Mouse (Mus musculus) midbrain, embryonic 10.5 days (tissue): ENCODE data around the gene Syap1. TPM values are rescaled to one million over a fixed set of nuclear protein-coding genes. Genes with fewer than 3 reads are reported as not detected.
A peak's percentile ranks its signal among the peaks of the same experiment; 100 is the strongest.

Source experiments
- DNase-seq: peaks from one replicate; pipeline ENCODE4 v3.0.0-alpha.2; 2017; ENCODE audit warnings: low spot score
- H3K27ac ChIP-seq: fragments of 300-500 bp; sonication (generic); replicated peaks from 2 replicates; pipeline ENCODE4 v1.5.1; 2016; ENCODE audit warnings: mild to moderate bottlenecking
- H3K27me3 ChIP-seq: fragments of 300-500 bp; sonication (generic); 2 replicates; pipeline ENCODE4 v1.6.1; 2016; ENCODE audit warnings: low read depth, mild to moderate bottlenecking; ENCODE audit not compliant: poor library complexity, severe bottlenecking
- H3K36me3 ChIP-seq: fragments of 300-500 bp; sonication (generic); 2 replicates; pipeline ENCODE4 v1.6.1; 2016; ENCODE audit warnings: mild to moderate bottlenecking, moderate library complexity
- H3K4me1 ChIP-seq: fragments of 300-500 bp; sonication (generic); 2 replicates; pipeline ENCODE4 v1.6.1; 2016
- H3K4me3 ChIP-seq: fragments of 300-500 bp; sonication (generic); 2 replicates; pipeline ENCODE4 v1.5.1; 2016; ENCODE audit warnings: mild to moderate bottlenecking, moderate library complexity
- H3K9me3 ChIP-seq: fragments of 300-500 bp; sonication (generic); replicated peaks from 2 replicates; pipeline ENCODE4 v1.6.1; 2016; ENCODE audit warnings: mild to moderate bottlenecking
- WGBS: fragments of 180-500 bp; shearing (Covaris S2); methylation state at CpG from one replicate; pipeline ENCODE4 v1.1.7; 2016; 5-methylcytosine and 5-hydroxymethylcytosine counted together
- microRNA counts: library from miRNA; unstranded; fragments of <30 nt; microRNA quantifications from one replicate; lab custom pipeline; 2017
- microRNA-seq: library from miRNA; unstranded; fragments of <30 nt; microRNA quantifications from one replicate; pipeline ENCODE4, GENCODE M21; 2017
- polyA plus RNA-seq: library from polyadenylated mRNA; unstranded; fragments of >200 nt; fragmentation: Nextera tagmentation; extraction: Ambion mirVana; gene quantifications from 2 replicates; pipeline ENCODE4 v1.2.1, GENCODE M21; 2016

Gene Syap1
- polyA plus RNA-seq, 1 experiment from 2014 or later: 25.7 TPM

GRCm38 (mm10) chrX:162828016-162828415, 60.2 kb downstream of the Syap1 start:
- H3K4me1 ChIP-seq: peaks cover 18% of the 10 kb centered on the region
- H3K27ac ChIP-seq: no peak overlapping the region

More at GRCm38 (mm10) chrX:162828016-162828415, 60.2 kb downstream of the Syap1 start:
- peak overlapping the region; percentile 70 for H3K4me3 ChIP-seq
- DNase-seq: no peak
- WGBS: 50% methylated on average over 6 of the region's 6 CpGs
- H3K9me3 ChIP-seq: no peaks in the 10 kb centered on the region
- peaks cover 29% of the 10 kb centered on the region for H3K27me3 ChIP-seq
- no peaks in the 10 kb centered on the region for H3K36me3 ChIP-seq

MicroRNAs encoded within 50 kb of the gene (microRNA counts, 519-probe panel; counts per million panel counts)
- microRNA mmu-miR-3473 (lab: Ali Mortazavi, UCI): not detected

Small RNA genes lying within 50 kb of the gene (microRNA-seq; reads per million reads assigned to microRNA genes)
- not detected for gene Mir3473a

Other genes with a start within 250 kb of the Syap1 start
- 0.29 and 0.31 TPM in 2 replicates for gene Reps2, start 244.8 kb downstream of the Syap1 start, polyA plus RNA-seq
- 384 and 412 TPM in 2 replicates for gene Rbbp7, start 128.0 kb downstream of the Syap1 start, polyA plus RNA-seq
- gene Txlng, start 59.0 kb downstream of the Syap1 start, polyA plus RNA-seq: 14.5 and 14.6 TPM in 2 replicates
- gene Ctps2, start 12.8 kb upstream of the Syap1 start, polyA plus RNA-seq: 55.8 and 78.5 TPM in 2 replicates
- gene S100g, start 76.2 kb upstream of the Syap1 start, polyA plus RNA-seq: not detected in 2 replicates